Mouse (Mus musculus) CH12.LX (cell line): Measurements from ENCODE around the gene Ank. TPM values are rescaled to one million over a fixed set of nuclear protein-coding genes. Genes with fewer than 3 reads are reported as not detected.

Experiments
- DNase-seq: peaks from one replicate; pipeline ENCODE4 v3.0.0-alpha.2; 2013; ENCODE audit errors: extremely low read depth
- H3K27ac ChIP-seq: 2 replicates; pipeline ENCODE4 v1.5.1; 2012; ENCODE audit warnings: low read depth, mild to moderate bottlenecking, control low read depth, moderate library complexity; ENCODE audit not compliant: insufficient read depth
- H3K27me3 ChIP-seq: replicated peaks from 2 replicates; pipeline ENCODE3; 2012; ENCODE audit warnings: inconsistent platforms
- H3K36me3 ChIP-seq, 2 experiments: replicated peaks in 1 of 2; 2 replicates each; pipeline versions ENCODE3 to v1.6.1; 2012; ENCODE audit warnings: inconsistent platforms in 1 of 2, low read length in 1 of 2, mild to moderate bottlenecking in 1 of 2, mixed read lengths in 1 of 2, moderate library complexity in 1 of 2; ENCODE audit not compliant: control insufficient read depth in 1 of 2, insufficient read depth in 1 of 2
- H3K4me1 ChIP-seq, 2 experiments: 2 replicates each; pipeline ENCODE4 v1.6.1; 2012; ENCODE audit warnings: inconsistent platforms in 1 of 2, moderate library complexity in 1 of 2; ENCODE audit not compliant: insufficient read depth in 2 of 2, control insufficient read depth in 1 of 2
- H3K4me2 ChIP-seq: 2 replicates; pipeline ENCODE4 v1.6.1; 2012; ENCODE audit warnings: low read depth, mild to moderate bottlenecking, control low read depth; ENCODE audit not compliant: poor library complexity, insufficient read depth, severe bottlenecking
- H3K4me3 ChIP-seq, 3 experiments: fragments of 150-350 bp in 1 of 3; sonication (generic) in 1 of 3; replicated peaks in 1 of 3; 2 replicates each; pipeline versions ENCODE3 to v1.5.1; 2011 to 2012; ENCODE audit warnings: low read depth in 2 of 3, low read length in 2 of 3, mild to moderate bottlenecking in 2 of 3, moderate library complexity in 2 of 3, control low read depth in 1 of 3, improper control_type of control experiment in 1 of 3, inconsistent platforms in 1 of 3, mixed read lengths in 1 of 3; ENCODE audit not compliant: poor library complexity in 1 of 3
- H3K79me2 ChIP-seq: replicated peaks from 2 replicates; pipeline ENCODE4 v1.6.1; 2012; ENCODE audit warnings: mild to moderate bottlenecking, moderate library complexity; ENCODE audit not compliant: control insufficient read depth, poor library complexity, insufficient read depth, severe bottlenecking; ENCODE audit errors: extremely low read depth
- H3K9ac ChIP-seq: 2 replicates; pipeline ENCODE4 v1.6.1; 2012; ENCODE audit warnings: low read depth, mild to moderate bottlenecking, control low read depth, moderate library complexity; ENCODE audit not compliant: insufficient read depth
- H3K9me3 ChIP-seq: replicated peaks from 2 replicates; pipeline ENCODE3; 2012; ENCODE audit warnings: low read length, inconsistent platforms, mixed read lengths
- BHLHE40 ChIP-seq: IDR thresholded peaks from 2 replicates; pipeline ENCODE4 v1.6.1; 2011; ENCODE audit warnings: mild to moderate bottlenecking, low read depth, low read length, improper control_type of control experiment
- CHD1 ChIP-seq: IDR thresholded peaks from 2 replicates; pipeline ENCODE4 v1.6.1; 2012; ENCODE audit warnings: low read depth, low read length, improper control_type of control experiment, inconsistent platforms
- CHD2 ChIP-seq: IDR thresholded peaks from 2 replicates; pipeline ENCODE4 v1.6.1; 2011; ENCODE audit warnings: low read length, improper control_type of control experiment
- CTCF ChIP-seq, 2 experiments: IDR thresholded peaks in 1 of 2; conservative IDR thresholded peaks in 1 of 2; 2 replicates each; pipeline ENCODE4 v1.5.1; 2011 to 2012; ENCODE audit warnings: low read depth in 2 of 2, low read length in 2 of 2, improper control_type of control experiment in 1 of 2, inconsistent platforms in 1 of 2, mild to moderate bottlenecking in 1 of 2, moderate library complexity in 1 of 2
- E2F4 ChIP-seq: IDR thresholded peaks from 2 replicates; pipeline ENCODE4 v1.6.1; 2011; ENCODE audit warnings: low read depth, low read length, improper control_type of control experiment; ENCODE audit not compliant: insufficient replicate concordance
- EP300 ChIP-seq: IDR thresholded peaks from 2 replicates; pipeline ENCODE4 v1.6.1; 2011; ENCODE audit warnings: low read length, improper control_type of control experiment
- GABPA ChIP-seq: IDR thresholded peaks from 2 replicates; pipeline ENCODE4 v1.6.1; 2012; ENCODE audit warnings: low read depth, low read length, improper control_type of control experiment, inconsistent platforms; ENCODE audit not compliant: insufficient replicate concordance
- IRF4 ChIP-seq: IDR thresholded peaks from 2 replicates; pipeline ENCODE4 v1.6.1; 2014; ENCODE audit warnings: low read depth, mild to moderate bottlenecking, inconsistent platforms, low read length, improper control_type of control experiment
- JUN ChIP-seq: IDR thresholded peaks from 2 replicates; pipeline ENCODE4 v1.6.1; 2011; ENCODE audit warnings: low read depth, mild to moderate bottlenecking, low read length, improper control_type of control experiment, moderate library complexity; ENCODE audit not compliant: insufficient read depth
- MAX ChIP-seq: IDR thresholded peaks from 2 replicates; pipeline ENCODE4 v1.6.1; 2011; ENCODE audit warnings: low read length, improper control_type of control experiment
- MAZ ChIP-seq: IDR thresholded peaks from 2 replicates; pipeline ENCODE4 v1.6.1; 2012; ENCODE audit warnings: low read depth, mild to moderate bottlenecking, inconsistent platforms, low read length, improper control_type of control experiment, moderate library complexity
- MEF2A ChIP-seq: IDR thresholded peaks from 2 replicates; pipeline ENCODE4 v1.6.1; 2014; ENCODE audit warnings: low read depth, mild to moderate bottlenecking, inconsistent platforms, low read length, improper control_type of control experiment, borderline replicate concordance
- MXI1 ChIP-seq: IDR thresholded peaks from 2 replicates; pipeline ENCODE4 v1.6.1; 2011; ENCODE audit warnings: mild to moderate bottlenecking, low read depth, low read length, improper control_type of control experiment
- NELFE ChIP-seq: IDR thresholded peaks from 2 replicates; pipeline ENCODE4 v1.6.1; 2011; ENCODE audit warnings: low read depth, low read length, improper control_type of control experiment
- NRF1 ChIP-seq: IDR thresholded peaks from 2 replicates; pipeline ENCODE4 v1.6.1; 2014; ENCODE audit warnings: low read depth, mild to moderate bottlenecking, inconsistent platforms, low read length, improper control_type of control experiment, moderate library complexity
- POLR2AphosphoS2 ChIP-seq: IDR thresholded peaks from 2 replicates; pipeline ENCODE4 v1.6.1; 2011; ENCODE audit warnings: low read depth, low read length, improper control_type of control experiment
- RAD21 ChIP-seq: IDR thresholded peaks from 2 replicates; pipeline ENCODE4 v1.6.1; 2011; ENCODE audit warnings: low read depth, mild to moderate bottlenecking, low read length, improper control_type of control experiment, moderate library complexity
- RCOR1 ChIP-seq: conservative IDR thresholded peaks from 2 replicates; pipeline ENCODE4 v1.6.1; 2012; ENCODE audit warnings: low read depth, mild to moderate bottlenecking, inconsistent platforms, low read length, improper control_type of control experiment
- TBP ChIP-seq: conservative IDR thresholded peaks from 2 replicates; pipeline ENCODE4 v1.6.1; 2011; ENCODE audit warnings: low read depth, low read length, improper control_type of control experiment
- USF1 ChIP-seq: IDR thresholded peaks from 2 replicates; pipeline ENCODE4 v1.6.1; 2014; ENCODE audit warnings: low read depth, mild to moderate bottlenecking, inconsistent platforms, low read length, improper control_type of control experiment
- USF2 ChIP-seq: conservative IDR thresholded peaks from 2 replicates; pipeline ENCODE4 v1.6.1; 2011; ENCODE audit warnings: low read depth, low read length, improper control_type of control experiment
- dilution Hi-C: fragments of 300-500 bp; cut with MboI; formaldehyde crosslinking; loops from 2 replicates; pipeline ENCODE4 v1.14.3; 2020; ENCODE audit warnings: low sequenced_read_pairs; ENCODE audit not compliant: extremely low pct_unique_long_range_greater_than_20kb, extremely low pct_ligation_motif_present
- in situ Hi-C: fragments of 300-500 bp; cut with MboI; formaldehyde crosslinking; loops from 3 replicates; pipeline ENCODE4 v1.14.3; 2019; ENCODE audit warnings: low sequenced_read_pairs, low pct_ligation_motif_present, low pct_unique_long_range_greater_than_20kb, mixed read lengths
- polyA plus RNA-seq: library from polyadenylated mRNA; unstranded; fragments of >175 nt; gene quantifications from 2 replicates; pipeline ENCODE4 v1.2.1, GENCODE M21; 2012; ENCODE audit warnings: low read depth; ENCODE audit not compliant: insufficient read length
- total RNA-seq, 2 experiments: library from RNA; depleted of rRNA; stranded (reverse); fragments of 300-350 nt in 1 of 2; fragments of >200 nt in 1 of 2; gene quantifications; 2 replicates each; pipeline ENCODE4 v1.2.3; 2012 to 2014

Gene Ank
- total and polyA plus RNA-seq, 3 experiments: 4.6 to 12.4 (median 8.6) TPM

DNA sequence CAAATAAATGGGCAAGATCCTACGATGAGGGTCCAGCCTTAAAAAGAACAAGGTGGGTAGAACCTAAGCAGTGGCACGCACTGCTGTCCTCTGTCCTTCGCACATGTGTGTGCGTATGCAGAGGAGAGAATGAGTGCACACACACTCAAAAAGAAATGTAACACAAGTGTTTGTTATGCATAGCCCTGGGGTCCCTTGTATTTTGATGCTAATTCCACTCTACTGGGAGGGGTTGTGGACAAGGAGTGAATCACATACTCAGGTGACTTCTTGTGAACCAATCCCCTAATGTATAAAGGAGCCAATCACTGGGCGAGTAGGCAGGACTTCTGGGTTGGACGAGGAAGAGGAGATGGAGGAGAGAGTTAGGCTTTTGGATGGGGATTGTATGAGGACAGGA, 44.9 kb upstream of the Ank start:
- no peaks in the 10 kb centered on the region for H3K4me1 ChIP-seq
- H3K27me3 ChIP-seq: no peaks in the 10 kb centered on the region
- dilution Hi-C loops: no loop called here
- no peak overlapping the region for H3K4me2 ChIP-seq
- in situ Hi-C loops: no loop called here
- no peaks in the 10 kb centered on the region for H3K36me3 ChIP-seq
- peaks cover under 1% of the 10 kb centered on the region for H3K9me3 ChIP-seq
- no peak overlapping the region for H3K9ac ChIP-seq
- no peaks in the 10 kb centered on the region for H3K79me2 ChIP-seq
- no peak overlapping the region for H3K27ac ChIP-seq
- no peak overlapping the region for H3K4me3 ChIP-seq
- TF ChIP-seq MAZ: no peak
- TF ChIP-seq MXI1: no peak
- no peak for TF ChIP-seq NELFE
- TF ChIP-seq CHD1: no peak
- no peak for TF ChIP-seq BHLHE40
- TF ChIP-seq JUN: no peak
- TF ChIP-seq RCOR1: no peak
- TF ChIP-seq MAX: no peak
- no peak for TF ChIP-seq CHD2
- TF ChIP-seq POLR2AphosphoS2: no peak
- TF ChIP-seq TBP: no peak
- no peak for TF ChIP-seq USF2
- TF ChIP-seq CTCF (conservative IDR thresholded peaks at IDR 0.05 in 1 of 2, IDR thresholded peaks at IDR 0.05 in 1 of 2; ENCODE audit: low read depth in 2 of 2, low read length in 2 of 2): no peak
- no peak for TF ChIP-seq RAD21
- no peak for TF ChIP-seq GABPA
- no peak for TF ChIP-seq EP300
- TF ChIP-seq NRF1: no peak
- DNase-seq: no peak

DNA sequence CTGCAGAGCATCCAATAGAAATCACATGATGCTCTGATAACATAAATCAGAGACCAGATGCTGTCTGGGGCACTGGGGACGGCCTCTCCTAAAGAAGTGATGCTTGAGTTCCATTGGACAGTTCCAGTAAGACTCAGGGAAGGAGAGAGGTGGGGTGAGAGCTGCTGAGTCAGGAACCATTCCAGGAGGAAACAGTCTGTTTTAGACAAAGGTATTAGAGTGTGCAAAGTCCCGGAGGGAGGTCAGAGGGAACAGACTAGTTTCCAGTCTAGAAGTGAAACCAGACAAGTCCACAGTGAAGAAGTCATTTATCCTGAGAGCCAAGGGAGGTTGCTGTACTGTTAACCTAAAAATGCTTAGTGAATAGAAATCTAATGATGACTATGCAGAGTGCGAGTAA, 38.9 kb upstream of the Ank start:
- H3K9ac ChIP-seq: no peak overlapping the region
- DNase-seq: no peak
- no peaks in the 10 kb centered on the region for H3K27me3 ChIP-seq
- dilution Hi-C loops (no loop called here), in situ Hi-C loops (no loop called here)
- no peak overlapping the region for H3K27ac ChIP-seq
- no peak overlapping the region for H3K4me3 ChIP-seq
- no peaks in the 10 kb centered on the region for H3K79me2 ChIP-seq
- peaks cover 0 to 5% of the 10 kb centered on the region in 2 experiments; a peak in 2 of 4 replicates for H3K4me1 ChIP-seq
- H3K36me3 ChIP-seq: no peaks in the 10 kb centered on the region
- H3K4me2 ChIP-seq: no peak overlapping the region
- no peak for TF ChIP-seq MEF2A
- TF ChIP-seq IRF4: no peak
- TF ChIP-seq TBP: no peak
- TF ChIP-seq USF2: no peak
- TF ChIP-seq NRF1: no peak
- no peak for TF ChIP-seq E2F4
- TF ChIP-seq CTCF (conservative IDR thresholded peaks at IDR 0.05 in 1 of 2, IDR thresholded peaks at IDR 0.05 in 1 of 2; ENCODE audit: low read depth in 2 of 2, low read length in 2 of 2): no peak
- no peak for TF ChIP-seq MAX
- no peak for TF ChIP-seq CHD1
- no peak for TF ChIP-seq USF1
- H3K9me3 ChIP-seq: peaks cover 3% of the 10 kb centered on the region
